Mouse (Mus musculus) A20 (cell line): ENCODE results near the gene Gm13306.
"Not testable (repeated sequence)": the region's sequence is repeated elsewhere in the genome, so short reads cannot be mapped to it uniquely, and the experiment has no call there.

ENCODE experiments used
- DNase-seq: peaks from one replicate; pipeline ENCODE4 v3.0.0-alpha.2; 2011; ENCODE audit warnings: low read depth, low spot score

The Gm13306 gene

GRCm38 (mm10) chr4:42153136-42153535, at the start of gene Gm13306:
Gene Gm13306 (plus strand): TSS chr4:42153436.
- DNase-seq, result not testable (repeated sequence)

- not testable (repeated sequence) for DNase-seq
Measured at GRCm38 (mm10) chr4:42114517-42114916, 38.7 kb upstream of the Gm13306 start, which contains the start of gene Gm13304. Gene Gm13304 (plus strand): TSS chr4:42114817.

DNA sequence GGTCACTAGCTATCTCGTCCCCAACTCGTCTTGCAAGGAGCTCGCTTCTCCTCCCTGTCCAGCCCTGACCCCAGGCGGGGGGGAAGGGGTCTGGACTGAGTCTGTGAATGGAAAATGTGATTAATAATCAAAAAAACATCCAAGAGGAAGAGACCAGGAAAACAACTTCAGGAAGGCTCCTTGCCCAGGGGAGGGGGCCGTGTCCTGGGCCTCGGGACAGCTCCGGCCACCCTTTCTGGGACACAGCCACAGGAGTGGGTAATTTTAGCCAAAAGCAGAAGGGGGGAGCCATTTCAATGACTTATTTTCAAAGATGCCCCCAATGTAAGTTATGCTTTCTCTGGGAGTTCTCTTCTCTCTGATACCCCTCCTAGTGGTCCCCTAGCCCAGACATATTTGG, 15.3 kb downstream of the Gm13306 start, which contains the start of gene Gm13305:
Gm13305 (minus strand) TSS at position 101 of the 400 bp plus-strand sequence.
- DNase-seq, result not testable (repeated sequence)

- DNase-seq, result not testable (repeated sequence)
Measured at GRCm38 (mm10) chr4:42178243-42178642, 25.0 kb downstream of the Gm13306 start.

DNA sequence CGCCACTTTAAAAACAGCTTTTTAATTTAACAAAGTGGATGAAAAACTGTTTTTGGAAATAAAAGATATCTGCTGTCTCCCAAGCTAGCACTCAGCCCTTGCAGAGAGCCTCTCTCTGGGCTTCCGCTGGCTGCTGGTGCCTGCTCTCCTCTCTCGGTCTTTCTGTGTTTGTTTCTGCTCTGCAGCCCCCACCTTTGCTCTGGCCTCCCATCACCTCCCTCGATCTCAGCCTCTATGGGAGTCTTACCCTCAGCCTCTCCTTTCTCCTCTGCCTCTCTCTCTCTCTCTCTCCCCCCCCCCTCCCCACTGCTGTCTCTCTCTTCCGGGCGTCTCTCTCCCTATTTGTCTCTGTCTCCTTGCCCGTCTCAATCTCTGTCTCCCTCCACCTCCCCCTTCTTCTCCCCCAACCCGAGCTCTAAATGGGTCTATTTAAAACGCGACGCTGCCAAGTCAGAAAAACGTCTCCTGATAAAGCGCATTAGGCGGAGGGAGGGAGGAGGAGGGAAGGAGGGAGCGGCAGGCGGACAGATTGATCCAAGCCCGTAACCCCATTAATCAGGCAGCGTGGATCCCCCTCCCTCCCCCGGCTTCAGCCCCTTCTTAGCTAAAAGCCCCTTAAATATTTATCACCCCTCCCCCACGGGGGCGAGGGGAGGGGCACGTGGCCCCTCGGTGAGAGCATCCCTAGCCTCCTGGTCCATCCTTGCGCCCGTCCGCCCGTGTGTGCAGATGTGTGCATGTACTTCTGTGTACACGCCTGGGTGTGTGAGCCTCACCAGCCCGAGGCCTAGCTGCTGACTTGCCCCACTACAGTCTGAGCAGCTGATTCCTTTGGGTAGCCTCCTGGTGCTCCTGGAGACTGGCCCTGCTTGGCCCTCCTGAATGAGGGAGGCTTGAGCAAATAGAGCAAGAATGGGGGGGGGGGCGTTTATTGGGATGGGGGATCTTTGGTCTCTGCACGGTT, 30.3 kb downstream of the Gm13306 start:
- DNase-seq, result not testable (repeated sequence)

DNA sequence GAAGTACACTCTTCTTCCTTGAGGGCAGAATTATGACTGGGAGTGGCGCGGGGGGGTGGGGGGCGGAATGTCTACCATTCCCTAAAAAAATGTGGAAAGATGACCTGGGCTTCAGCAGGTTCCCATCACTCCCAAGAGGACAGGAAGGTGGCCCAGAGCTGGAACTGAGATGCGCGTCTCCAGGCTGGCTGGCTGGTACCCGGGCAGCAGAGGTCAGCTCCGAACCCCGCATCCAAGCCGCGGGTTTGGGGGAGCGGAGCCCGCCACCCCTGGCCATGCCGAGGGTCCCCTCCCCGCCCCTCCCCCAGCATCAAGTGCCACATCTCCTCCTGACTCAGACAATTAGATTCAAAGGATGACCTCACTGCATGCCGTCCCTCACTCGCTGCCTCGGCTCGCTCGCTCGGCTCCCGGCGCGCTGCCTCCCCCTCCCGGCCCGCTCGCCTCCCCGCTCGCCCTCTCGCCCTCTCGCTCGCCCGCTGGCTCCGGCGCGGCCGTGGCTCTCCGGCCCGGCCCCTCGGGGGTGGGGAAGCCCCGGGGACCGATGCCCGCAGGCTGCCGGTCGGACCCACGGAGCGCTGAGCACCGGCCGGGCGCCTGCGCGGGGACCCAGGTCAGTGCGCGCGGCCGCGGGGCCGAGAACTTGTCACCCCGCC, 31.2 kb downstream of the Gm13306 start:
- DNase-seq, result not testable (repeated sequence)

GRCm38 (mm10) chr4:42184980-42185372, 31.7 kb downstream of the Gm13306 start:
- DNase-seq, result not testable (repeated sequence)
